Mouse (Mus musculus): ENCODE data around the gene Map4k3.

DNA sequence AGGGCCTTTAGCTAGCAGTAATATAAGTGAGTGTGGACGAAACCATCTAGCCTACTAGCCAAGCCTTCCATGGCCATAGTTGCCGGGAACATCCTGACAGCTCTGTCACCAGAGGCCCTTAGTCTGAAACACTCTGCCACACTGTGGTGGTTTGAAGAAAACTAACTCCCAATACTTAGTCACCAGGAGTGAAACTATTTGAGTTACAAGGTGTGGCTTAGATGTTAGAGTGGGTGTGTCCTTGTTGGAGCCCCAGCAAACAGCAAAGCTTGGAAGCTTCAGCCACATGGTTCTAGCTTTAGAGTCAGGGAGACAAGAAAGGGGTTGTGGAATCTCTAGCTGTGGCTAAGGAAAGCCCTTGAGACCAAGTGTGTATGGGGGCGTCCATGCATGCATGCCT is 97.3 kb downstream of the Map4k3 start:
- TF ChIP-seq CTCF (IDR thresholded peaks at IDR 0.05 in 2 of 3, conservative IDR thresholded peaks at IDR 0.05 in 1 of 3; ENCODE audit: control insufficient read depth in 1 of 3, insufficient read depth in 1 of 3, low read depth in 2 of 3, low read length in 3 of 3, poor library complexity in 1 of 3, severe bottlenecking in 1 of 3) = no peak
- no peak for TF ChIP-seq POLR2AphosphoS2 (IDR thresholded peaks at IDR 0.05; ENCODE audit: low read length)
- TF ChIP-seq TAL1 (IDR thresholded peaks at IDR 0.05; ENCODE audit: low read length) = no peak
- no peak for TF ChIP-seq EP300 (IDR thresholded peaks at IDR 0.05; ENCODE audit: low read depth in 1 of 2, low read length in 2 of 2)
- TF ChIP-seq CHD2 (IDR thresholded peaks at IDR 0.05; ENCODE audit: low read length) = no peak
